Mouse (Mus musculus) embryonic fibroblast, embryonic 13.5 days (primary cell): ENCODE data around the gene Nabp1. TPM values are rescaled to one million over a fixed set of nuclear protein-coding genes. Genes with fewer than 3 reads are reported as not detected.

Source experiments
- H3K27ac ChIP-seq: 2 replicates; pipeline ENCODE4 v1.5.1; 2012; ENCODE audit warnings: low read length, control low read depth, inconsistent platforms; ENCODE audit not compliant: insufficient read depth
- H3K4me1 ChIP-seq: 2 replicates; pipeline ENCODE4 v1.6.1; 2011; ENCODE audit warnings: low read length; ENCODE audit not compliant: control insufficient read depth, insufficient read depth
- H3K4me3 ChIP-seq: 2 replicates; pipeline ENCODE4 v1.5.1; 2011; ENCODE audit warnings: mild to moderate bottlenecking, control low read depth, low read length; ENCODE audit not compliant: insufficient read depth
- CTCF ChIP-seq: IDR thresholded peaks from 2 replicates; pipeline ENCODE4 v1.5.1; 2011; ENCODE audit warnings: mild to moderate bottlenecking, control low read depth, low read length, moderate library complexity, borderline replicate concordance; ENCODE audit not compliant: insufficient read depth
- POLR2A ChIP-seq: IDR thresholded peaks from 2 replicates; pipeline ENCODE4 v1.6.1; 2011; ENCODE audit warnings: low read depth, mild to moderate bottlenecking, control low read depth, low read length, moderate library complexity
- polyA plus RNA-seq: library from polyadenylated mRNA; stranded (reverse); fragments of >200 nt; gene quantifications from 2 replicates; pipeline ENCODE4 v1.2.4, GENCODE M21; 2011; ENCODE audit warnings: low read depth; ENCODE audit not compliant: missing spikeins, insufficient read length

The Nabp1 gene
- polyA plus RNA-seq, 1 experiment, result 34.7 TPM

DNA sequence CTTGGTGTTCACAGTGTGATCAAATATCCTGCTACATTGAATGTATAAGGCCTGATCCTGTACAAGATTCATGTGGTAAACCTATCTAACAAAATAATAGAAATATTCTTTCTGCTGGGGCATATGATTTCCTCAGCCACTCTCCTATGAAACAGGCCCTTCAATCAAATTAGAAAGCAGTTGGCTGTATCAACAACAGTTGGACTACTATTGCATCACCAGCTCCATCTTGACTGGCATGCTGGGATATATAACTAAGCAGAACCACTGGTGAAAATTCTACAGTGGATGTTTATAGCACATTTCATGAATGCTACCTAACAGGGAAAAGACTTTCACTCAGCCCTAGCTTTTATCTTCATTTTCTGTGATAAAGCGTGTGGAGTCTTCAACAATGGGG lies 17.9 kb upstream of the Nabp1 start:
- H3K27ac ChIP-seq, result no peak overlapping the region
- H3K4me3 ChIP-seq, result no peak overlapping the region
- TF ChIP-seq POLR2A, result no peak
- no peak for TF ChIP-seq CTCF
- no peaks in the 10 kb centered on the region for H3K4me1 ChIP-seq

DNA sequence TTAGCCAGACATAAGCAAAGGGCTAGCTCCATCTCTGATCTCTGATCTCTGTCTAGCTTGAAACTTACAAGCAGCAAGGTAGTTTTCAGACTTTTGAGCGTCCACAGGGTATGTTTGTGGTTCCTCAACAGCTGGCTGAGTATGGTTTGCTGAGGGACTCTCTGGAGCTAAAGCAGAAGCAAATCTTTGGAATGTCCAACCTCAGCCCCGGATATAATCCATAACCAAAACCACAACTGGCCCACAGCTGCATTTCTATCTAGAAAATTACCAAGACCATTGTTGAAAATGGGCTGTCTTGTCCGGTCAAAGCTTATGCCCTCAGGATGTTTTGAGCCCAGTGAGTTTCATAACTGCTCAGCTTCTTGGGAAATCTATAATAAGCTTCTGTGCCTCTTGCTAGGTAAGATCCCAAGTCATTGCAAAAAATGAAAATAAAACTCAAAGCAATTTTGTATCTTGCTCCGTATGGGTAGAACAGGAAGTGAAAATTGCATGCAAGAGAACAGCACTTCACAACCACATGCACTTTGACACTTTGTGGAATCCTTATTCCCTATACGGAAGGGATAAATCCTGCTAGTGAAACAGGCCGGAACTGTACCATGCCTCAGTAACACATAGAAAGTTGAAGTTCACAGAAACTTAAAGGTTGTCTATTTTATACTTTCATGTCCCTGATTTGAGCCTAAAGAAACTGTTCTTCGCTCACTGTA lies 15.5 kb upstream of the Nabp1 start:
- H3K4me1 ChIP-seq, result no peaks in the 10 kb centered on the region
- no peak overlapping the region; the same call in 1 of the 2 replicates for H3K27ac ChIP-seq
- no peak overlapping the region for H3K4me3 ChIP-seq
- TF ChIP-seq CTCF (no peak), POLR2A (no peak)

DNA sequence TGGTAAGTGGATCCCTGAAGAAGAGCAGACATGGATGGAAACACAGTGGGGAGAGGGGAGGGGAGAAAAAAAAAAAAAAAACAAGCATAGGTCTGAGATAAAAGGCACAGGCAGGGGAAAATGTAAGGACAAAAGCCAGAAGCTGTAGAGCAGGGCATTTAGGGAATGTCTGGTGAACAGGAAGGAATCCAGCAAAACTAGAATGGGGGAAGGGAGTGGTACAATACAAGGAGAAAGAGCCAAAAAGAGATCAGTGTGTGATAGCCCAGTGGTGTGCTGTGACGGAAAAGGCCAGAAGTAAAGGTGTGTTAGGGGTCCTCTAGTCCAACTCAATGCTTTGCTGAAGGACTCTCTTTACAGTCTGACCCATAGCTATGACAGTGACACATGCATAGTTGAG lies 8.1 kb upstream of the Nabp1 start:
- no peaks in the 10 kb centered on the region for H3K4me1 ChIP-seq
- no peak for TF ChIP-seq POLR2A
- TF ChIP-seq CTCF, result no peak
- no peak overlapping the region for H3K4me3 ChIP-seq
- H3K27ac ChIP-seq, result no peak overlapping the region

DNA sequence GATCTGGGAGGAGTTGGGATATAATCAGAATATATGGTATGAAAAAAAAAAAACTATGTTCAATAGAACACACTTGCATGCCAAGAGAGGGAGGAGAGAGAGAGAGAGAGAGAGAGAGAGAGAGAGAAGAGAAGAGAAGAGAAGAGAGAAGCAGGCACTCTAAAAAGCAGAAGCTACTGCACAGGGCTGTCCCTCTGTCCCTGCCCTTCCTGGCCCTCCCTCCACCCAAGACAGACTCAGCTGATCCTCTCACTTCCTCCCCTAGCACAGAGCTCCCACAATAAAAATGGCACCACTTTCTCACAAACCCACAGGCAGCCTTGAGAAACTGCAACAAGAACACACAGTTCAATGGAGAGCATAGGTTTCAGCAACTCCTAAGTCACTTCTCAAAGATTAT lies 2.2 kb upstream of the Nabp1 start:
- TF ChIP-seq POLR2A, result no peak
- no peak for TF ChIP-seq CTCF
- no peak overlapping the region for H3K27ac ChIP-seq

DNA sequence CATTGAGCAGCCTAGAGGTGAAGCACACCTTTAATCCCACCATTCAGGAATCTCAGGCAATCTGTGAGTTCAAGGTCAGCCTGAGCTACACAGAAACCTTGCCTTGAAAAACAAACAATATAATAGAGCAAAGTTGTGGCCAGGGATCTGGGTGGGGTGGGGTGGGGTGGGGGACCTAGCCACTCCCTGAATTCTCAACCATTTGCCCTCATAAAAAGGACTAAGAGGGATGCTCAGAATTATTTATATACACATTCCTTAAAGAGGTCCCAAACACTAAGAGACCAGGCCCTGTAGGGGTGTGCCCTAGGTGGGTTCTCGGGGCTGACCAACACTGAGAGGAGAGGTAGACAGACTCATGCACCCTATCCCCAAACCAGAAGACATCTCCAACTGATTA lies 1.5 kb upstream of the Nabp1 start:
- no peak overlapping the region for H3K4me3 ChIP-seq
- no peak overlapping the region for H3K27ac ChIP-seq
- H3K4me1 ChIP-seq, result no peaks in the 10 kb centered on the region
- no peak for TF ChIP-seq POLR2A

More for the DNA sequence above, 2.2 kb upstream of the Nabp1 start:
- Histone ChIP-seq H3K4me1 (no peaks in the 10 kb centered on the region), H3K4me3 (no peak overlapping the region)

DNA sequence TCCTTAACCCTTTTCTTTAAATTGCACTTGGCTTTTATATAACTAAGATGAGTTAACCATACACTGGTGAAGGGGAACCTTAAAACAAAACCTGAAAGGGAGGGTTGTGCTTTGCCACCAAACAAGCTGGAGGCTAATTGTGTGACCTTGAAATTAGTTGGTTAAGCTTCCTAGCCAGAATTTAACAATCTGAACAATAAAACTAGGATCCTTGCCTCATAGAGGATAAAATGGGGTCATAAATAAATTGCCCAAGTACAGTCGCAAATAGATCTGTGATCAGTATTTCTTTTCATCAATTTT lies 753 bp upstream of the Nabp1 start:
- peak overlapping the region; percentile 58 for H3K4me3 ChIP-seq
- no peak overlapping the region for H3K27ac ChIP-seq
- TF ChIP-seq CTCF (no peak), POLR2A (no peak)
- no peaks in the 10 kb centered on the region for H3K4me1 ChIP-seq

DNA sequence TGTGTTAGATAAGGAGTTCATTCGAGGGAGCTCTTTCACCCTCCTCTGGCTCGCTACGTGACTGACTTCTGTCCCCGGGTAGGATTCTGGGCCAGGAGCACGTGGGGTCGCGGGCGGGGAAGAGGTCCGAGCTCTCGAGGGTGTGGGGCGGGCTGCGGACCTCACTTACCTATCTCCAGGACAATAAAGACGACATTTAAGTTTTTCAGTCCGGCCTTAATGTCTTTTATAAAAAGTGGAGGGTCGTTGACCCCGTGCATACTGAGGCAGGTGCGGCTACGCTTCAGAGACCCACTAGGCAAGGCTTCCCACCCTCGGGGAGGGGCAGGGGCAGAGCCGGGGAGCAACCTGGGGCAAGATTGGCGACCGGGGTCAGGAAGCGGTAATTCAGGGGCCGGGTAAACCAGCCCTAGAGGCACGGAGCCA lies 556 bp downstream of the Nabp1 start:
- Histone ChIP-seq H3K4me1 (no peaks in the 10 kb centered on the region), H3K27ac (peak overlapping the region; percentile 35; the same call in 1 of the 2 replicates), H3K4me3 (peak overlapping the region; percentile 63)
- TF ChIP-seq POLR2A, result no peak; the same call in 1 of the 2 replicates
- no peak for TF ChIP-seq CTCF

DNA sequence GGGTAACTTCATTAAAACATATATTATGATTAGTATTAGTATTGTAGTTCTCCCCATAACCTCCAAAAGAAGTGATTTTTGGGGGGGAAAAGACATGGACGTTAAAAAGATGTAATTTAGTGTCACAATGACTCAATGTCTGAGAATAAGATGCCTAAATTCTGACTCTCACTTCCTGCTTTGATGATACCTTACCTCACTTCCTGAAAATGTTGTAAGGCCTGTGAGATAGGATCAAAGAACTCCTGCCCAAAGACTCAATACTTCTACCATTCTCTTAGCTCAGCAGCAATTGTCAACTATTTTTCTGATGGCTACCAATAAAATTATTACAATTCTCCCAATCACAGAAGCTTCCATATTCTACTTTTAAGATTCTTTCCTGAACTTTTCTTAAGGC lies 1.8 kb downstream of the Nabp1 start:
- Histone ChIP-seq H3K27ac (no peak overlapping the region), H3K4me3 (no peak overlapping the region), H3K4me1 (no peaks in the 10 kb centered on the region)
- TF ChIP-seq CTCF (no peak), POLR2A (no peak)

DNA sequence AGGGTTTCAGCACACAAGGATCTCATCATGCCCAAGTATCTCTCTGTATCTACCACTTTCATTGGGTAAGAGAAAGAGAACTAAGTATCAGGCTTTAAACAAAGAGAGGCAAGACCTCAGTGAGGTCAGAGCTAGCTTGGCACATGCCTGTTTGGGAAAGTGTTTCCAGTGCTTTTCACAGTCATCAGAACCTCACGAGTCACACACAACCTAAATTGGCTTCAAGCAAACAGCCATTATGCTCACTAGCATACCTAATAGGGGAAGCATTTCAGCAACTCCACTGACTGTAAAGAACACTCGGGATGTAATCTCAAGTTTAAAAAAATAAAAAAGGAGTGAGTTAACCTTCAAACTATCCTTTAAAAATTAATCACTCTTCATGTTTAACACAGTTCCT lies 10.1 kb downstream of the Nabp1 start:
- TF ChIP-seq POLR2A (no peak), CTCF (no peak)
- Histone ChIP-seq H3K4me1 (no peaks in the 10 kb centered on the region), H3K27ac (peak overlapping the region; percentile 58; the same call in 1 of the 2 replicates), H3K4me3 (no peak overlapping the region)

DNA sequence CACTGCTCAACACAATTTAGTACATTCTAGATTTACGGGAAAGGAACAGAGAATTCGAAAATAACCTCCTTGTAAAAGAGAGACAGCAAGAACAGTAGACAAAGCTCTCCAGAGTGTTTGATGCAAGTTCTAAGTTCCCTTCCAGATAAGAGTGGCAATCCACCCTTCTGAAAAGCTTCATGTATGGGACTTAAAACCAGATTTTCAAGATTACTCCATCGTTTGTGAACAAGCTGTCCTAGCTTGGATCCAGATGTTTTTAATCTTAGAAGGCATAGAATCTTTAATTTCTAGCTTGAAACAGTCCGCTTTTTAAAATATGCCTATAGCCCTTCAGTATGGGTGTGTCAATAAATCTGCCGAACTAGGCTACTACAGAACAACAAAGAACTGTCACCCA lies 11.0 kb downstream of the Nabp1 start:
- no peaks in the 10 kb centered on the region for H3K4me1 ChIP-seq
- H3K4me3 ChIP-seq, result no peak overlapping the region
- no peak for TF ChIP-seq POLR2A
- no peak for TF ChIP-seq CTCF
- no peak overlapping the region for H3K27ac ChIP-seq

DNA sequence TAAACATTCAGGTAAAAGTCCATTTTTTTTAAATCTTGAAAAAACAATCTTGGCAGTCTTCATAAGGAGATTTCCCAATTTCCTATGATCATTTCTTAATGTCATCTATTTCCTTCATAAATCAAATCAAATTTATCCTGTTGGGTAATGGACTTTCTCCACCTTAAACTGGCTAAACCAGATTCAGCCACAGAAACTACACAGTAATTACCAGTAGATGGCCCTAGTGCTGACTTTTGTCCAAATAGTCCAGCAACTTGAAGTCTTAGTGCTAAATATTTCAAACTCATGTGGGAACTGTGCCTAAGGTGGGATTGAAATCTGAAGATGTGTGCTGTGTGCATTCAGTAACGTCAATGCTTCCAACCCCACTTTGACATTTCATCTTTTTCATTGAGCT lies 11.8 kb downstream of the Nabp1 start:
- no peaks in the 10 kb centered on the region for H3K4me1 ChIP-seq

More for the DNA sequence above, 11.8 kb downstream of the Nabp1 start:
- Histone ChIP-seq H3K4me3 (no peak overlapping the region), H3K27ac (no peak overlapping the region)
- TF ChIP-seq POLR2A (peak; percentile 46; the same call in 1 of the 2 replicates), CTCF (no peak)
